Mouse (Mus musculus): ENCODE results near the gene Asah2.

GRCm38 (mm10) chr19:32051251-32051650 lies 56.8 kb downstream of the Asah2 start:
- TF ChIP-seq CTCF (IDR thresholded peaks at IDR 0.05; ENCODE audit: extremely low read depth, insufficient read depth, low read length), result no peak
- TF ChIP-seq POLR2A (IDR thresholded peaks at IDR 0.05; ENCODE audit: extremely low read depth, insufficient read depth, low read length), result no peak

Measured in cortical plate, adult 2 months (tissue).